Mouse (Mus musculus) left cerebral cortex, adult 18-20 months (tissue): Measurements from ENCODE around the gene Pced1b. TPM values are rescaled to one million over a fixed set of nuclear protein-coding genes. Genes with fewer than 3 reads are reported as not detected.
"Not testable (repeated sequence)": the region's sequence is repeated elsewhere in the genome, so short reads cannot be mapped to it uniquely, and the experiment has no call there.

Experiments
- DNase-seq, 2 experiments: peaks; one replicate each; pipeline ENCODE4 v3.0.0; 2021 to 2022; ENCODE audit warnings: low spot score in 2 of 2, mixed read lengths in 1 of 2
- total RNA-seq, 2 experiments: library from RNA; stranded (reverse); gene quantifications; 2 replicates each; pipeline ENCODE4 v1.2.3; 2021

Gene Pced1b
- total RNA-seq, 2 experiments from 2014 or later, result 5.6 to 7.3 TPM

DNA sequence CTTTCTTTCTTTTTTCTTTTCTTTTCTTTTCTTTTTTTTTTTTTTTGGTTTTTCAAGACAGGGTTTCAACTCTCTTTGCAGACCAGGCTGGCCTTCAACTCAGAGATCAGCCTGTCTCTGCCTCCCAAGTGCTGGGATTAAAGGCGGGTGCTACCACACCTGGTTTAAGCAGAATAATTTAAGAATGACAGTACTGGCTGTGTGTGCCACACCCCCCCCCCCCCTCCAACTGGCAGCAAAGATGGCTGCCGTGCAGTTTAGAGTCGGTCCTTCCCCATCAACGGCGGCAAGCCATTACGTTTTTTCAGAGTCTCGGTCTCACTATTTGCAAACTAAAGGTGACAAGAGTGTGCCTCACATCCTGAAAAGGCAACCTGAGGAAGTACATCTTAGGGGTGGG lies 124.0 kb downstream of the Pced1b start:
- no peak for DNase-seq

DNA sequence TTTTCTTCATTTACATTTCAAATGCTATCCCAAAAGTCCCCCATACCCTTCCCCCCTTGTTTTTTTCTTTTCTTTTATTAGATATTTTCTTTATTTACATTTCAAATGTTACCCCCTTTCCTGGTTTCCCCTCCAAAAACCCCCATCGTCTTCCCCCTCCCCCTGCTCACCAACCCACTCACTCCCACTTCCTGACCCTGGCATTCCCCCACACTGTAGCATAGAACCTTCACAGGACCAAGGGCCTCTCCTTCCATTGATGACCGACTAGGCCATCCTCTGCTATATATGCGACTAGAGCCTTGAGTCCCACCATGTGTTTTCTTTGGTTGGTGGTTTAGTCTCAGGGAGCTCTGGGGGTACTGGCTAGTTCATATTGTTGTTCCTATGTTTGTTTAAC lies 125.1 kb downstream of the Pced1b start:
- DNase-seq, result not testable (repeated sequence)

DNA sequence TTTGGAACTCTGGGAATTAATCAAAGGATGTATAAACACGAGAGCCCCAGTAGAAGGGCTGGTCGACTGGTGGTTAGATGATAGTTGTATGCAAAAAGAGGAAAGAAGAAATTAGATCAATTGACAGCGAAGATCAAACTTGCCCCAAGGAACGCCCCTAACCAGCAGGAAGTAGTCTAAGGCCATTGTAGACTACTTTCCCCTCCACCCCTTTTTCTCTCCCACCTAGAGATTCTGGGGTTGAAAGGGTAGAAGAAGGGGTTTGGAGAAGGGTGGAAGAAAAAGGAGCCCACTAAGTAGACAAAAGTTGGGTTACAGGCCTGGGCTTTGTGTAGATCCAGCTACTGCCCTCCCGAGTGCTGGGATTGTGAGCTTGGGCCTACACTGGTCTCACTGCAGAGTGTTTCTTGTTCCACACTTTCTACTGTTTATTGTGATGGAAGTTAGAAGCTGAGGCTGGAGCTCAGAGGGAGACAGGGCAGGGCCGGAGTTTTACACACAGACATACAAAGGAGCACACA lies 125.8 kb downstream of the Pced1b start:
- DNase-seq, result no peak

DNA sequence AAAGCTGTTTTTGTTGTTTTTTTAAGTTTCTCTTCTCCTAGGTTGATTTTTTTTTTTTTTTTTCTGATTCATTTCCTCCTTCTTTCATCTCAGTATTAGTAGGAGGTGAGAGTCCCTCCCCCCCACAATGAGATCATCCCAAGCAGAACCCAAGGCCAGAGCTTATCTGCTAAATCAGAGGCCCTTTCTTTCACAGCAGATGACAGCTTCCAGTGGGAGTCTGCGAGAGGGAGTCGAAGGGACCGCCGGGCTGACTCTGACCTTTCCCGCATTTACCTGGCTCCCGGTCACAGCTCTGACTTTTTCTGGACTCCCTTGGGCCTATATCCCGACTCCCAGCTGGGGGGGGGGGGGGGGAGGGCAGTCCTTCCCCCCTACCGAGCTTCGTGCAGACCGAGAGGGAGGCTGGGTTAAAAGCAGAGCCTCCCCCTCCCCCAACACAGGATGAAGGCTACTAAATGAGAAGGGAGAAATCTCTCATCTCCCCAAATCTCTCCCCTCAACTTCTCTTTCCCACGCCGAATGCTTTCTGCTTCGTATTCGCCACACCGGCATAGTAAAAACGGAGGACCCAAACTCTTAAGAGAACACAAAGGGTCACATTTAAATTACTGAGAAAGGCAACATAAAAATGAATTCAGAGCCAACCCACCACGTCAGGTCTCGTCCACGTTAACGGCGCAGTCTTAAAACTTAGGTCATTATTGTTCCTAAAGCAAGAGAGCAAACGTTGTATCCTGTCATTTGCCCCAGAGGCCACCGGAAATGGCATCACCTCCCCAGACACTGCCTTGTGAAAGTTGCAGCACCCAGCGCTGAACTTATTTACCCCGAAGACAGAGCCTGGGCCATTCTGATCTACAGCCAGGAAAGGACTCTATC lies 126.5 kb downstream of the Pced1b start:
- no peak for DNase-seq

DNA sequence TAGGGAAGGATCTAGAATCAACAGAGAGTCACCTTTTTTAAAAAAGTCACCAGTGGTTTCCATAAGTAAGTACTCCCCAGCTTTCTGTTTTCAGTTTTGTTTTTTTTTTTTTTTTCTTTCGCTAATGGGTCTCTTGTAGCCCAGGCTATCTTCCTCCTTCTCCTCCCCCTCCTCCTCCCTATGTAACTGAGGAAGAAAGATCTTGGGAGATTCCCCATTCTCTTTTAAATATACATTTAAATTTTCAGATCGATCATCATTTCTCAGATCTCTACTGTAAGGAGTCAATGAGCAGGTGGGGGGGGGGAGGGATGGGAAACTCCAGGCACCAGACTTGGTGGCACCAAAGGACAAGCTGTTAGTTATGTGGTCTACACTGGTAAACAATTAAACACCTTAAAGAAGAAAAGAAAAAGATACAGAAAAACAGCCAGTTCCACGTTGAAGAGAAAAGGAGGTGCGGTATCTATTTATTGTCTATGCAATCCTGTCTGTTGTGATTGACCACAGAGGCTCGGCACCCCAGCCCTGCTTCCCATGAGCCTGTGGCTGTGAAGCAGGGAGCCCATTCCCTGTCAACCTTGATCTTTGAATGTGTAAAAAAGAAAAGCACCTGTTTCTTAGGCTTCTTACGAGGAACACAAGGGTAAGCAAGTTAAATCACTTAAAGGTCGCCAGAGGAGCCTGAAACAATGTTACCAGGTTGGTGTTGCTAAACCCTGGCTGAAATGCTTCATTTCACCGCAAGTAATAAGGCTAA lies 127.4 kb downstream of the Pced1b start:
- no peak for DNase-seq

DNA sequence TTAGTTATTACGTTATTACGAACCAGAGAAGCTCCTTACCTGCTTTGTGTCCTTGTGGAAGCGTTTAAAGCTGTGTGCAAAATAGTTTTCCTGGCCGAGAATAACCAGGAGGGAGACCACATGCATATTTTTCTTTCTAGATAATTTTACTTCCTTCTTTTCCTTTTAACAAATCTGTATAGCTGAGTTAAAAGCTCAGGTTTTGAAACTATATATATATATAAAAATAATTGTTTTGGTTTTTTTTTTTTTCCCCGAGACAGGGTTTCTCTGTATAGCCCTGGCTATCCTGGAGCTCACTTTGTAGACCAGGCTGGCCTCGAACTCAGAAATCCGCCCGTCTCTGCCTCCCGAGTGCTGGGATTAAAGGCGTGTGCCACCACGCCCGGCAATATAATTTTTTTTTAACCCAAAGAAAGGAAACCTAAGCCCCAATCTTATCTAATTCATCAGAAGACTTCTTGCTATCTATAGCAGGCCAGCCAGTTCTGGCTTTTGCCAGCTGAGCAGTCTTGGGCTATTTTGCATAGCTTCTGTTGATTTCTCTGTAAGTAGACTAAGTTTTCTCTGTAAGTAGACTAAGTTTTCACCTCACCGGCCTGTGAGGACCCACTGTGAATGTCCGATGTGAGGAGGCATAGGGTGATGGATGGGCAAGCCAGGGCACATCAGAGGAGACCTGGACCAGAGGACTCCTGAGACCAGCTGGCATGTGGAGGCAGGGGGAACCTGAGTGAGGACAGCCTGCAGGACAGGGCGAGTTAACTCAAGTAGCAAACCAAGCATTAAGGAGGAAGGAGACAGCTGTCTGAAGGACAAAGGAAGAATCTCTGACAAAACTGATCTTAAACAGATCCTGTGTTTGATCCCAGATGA lies 128.2 kb downstream of the Pced1b start:
- no peak for DNase-seq

DNA sequence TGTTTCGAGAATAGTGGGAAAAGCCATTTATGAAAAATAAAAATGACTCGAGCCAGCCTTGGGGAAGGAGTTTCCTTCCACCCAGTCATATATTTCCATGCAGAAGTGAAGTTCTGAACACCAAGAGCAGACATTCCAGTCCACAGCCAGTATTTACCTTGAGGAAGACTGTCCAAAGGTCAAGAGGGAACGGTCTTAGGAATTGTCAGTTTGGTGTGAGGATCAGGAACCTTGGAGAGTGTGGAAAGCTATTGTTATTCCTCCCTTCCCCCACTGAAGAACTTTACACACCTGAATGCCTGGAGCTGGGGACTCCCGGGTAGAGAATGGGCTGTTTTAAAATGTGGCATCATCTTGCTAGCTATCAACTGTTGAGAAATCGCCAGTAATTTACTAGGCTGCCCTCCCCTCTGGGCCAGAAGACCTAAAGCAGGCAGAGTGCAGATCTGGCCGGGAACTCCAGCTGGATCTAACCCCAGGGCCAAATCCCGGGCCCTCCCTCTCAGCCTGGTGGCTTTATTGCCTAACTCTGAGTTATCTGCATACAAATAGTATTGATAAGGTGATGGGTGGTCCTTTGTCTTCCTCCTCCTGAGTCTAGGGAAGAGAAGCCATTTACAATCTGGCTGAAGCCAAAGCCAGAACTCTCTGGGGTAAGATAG lies 129.3 kb downstream of the Pced1b start:
- no peak for DNase-seq

DNA sequence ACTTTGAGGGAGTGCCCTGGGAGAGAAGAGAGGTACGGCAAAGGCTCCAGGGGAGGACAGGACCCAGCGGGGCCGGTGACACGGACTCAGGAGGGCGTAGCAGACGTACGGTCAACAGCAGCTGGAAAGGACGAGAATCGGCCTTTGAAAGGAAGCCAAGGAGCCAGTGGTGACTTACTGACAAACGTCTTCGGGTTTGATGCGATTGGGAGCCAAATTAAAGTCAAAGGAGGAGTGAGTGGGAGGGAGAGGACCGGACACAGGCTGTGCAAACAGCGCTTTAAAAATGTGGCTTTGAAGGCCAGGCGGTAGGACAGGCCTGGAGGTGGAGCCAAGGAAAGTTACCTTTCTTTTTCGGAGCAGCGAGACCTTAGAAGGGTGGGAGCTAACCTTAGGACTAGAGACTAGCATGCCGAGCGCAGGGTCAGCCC lies 129.9 kb downstream of the Pced1b start:
- DNase-seq, result no peak

DNA sequence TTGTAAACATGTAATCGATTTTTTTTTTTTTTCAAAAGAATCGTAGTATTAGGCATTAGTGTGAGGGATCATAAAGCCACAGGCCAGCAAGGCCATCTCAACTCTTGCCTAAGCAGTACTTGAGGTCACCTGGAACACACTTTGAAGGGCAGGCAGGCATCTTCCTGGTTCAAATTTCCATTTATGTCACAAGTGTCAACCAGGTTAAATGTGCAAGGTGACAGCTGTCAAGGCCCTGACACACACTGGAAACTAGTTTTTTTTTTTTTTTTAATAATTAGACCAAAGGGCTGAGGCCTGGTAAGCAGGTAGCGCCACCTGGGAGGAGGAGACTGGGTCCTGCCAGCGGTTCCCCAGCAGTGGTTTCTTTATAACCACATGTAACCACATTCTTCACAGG lies 131.2 kb downstream of the Pced1b start:
- no peak for DNase-seq

DNA sequence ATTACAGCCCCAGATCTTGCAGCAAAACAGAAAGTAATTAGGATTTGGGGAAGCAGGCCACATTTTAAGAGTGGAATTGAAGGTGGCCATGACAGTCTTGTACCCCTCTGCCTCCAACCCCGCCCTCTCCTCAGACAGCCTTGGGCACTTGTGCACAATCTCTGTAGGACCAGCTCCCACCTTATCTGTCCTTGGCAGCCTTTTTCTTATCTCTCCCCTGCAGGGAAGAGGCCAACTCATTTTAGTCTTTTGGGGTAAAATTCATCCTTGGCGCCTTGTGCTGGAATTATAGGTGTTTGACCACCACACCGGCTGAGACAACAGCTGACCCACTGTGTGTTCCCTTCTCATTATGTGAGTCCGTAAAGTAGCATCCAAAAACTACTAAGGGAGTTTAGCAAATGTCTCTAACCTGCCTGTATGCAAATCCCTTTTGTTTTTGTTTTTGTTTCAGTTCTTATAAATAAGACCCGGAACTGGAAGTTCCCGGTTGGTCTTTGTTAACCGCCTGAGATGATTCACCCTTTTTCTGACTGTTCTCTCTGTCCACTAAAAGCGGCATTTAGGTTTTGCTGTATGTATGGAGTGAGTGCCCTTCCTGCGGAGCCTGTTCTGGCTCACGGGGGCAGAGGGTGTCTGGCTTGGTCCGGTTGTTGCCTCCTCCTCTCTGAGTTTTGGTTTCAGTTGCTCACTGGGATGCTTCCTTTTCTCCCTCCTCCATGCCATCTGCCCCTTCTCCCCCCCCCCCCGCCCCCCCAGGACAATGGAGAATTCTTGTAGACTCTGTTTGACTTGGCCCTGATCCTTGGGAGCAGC lies 132.8 kb downstream of the Pced1b start:
- DNase-seq, result no peak

DNA sequence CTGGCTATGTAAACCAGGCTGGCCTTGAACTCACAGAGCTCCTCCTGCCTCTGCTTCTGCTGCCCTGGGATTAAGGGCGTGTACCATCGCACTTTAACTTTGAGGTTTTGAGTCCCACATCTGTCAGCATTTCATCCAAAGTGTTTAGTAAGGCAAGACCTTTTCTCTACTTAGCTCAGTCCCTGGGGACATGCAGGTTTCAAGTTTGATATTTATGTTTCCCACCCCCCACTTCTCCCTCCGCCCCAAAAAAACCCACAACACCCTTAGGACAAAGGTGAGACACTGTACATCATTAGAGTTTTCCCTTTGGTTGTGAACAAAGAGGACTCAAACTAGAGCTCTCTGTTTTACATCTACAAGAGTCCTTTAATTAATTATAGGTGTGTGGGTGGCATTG lies 135.7 kb downstream of the Pced1b start:
- no peak for DNase-seq

DNA sequence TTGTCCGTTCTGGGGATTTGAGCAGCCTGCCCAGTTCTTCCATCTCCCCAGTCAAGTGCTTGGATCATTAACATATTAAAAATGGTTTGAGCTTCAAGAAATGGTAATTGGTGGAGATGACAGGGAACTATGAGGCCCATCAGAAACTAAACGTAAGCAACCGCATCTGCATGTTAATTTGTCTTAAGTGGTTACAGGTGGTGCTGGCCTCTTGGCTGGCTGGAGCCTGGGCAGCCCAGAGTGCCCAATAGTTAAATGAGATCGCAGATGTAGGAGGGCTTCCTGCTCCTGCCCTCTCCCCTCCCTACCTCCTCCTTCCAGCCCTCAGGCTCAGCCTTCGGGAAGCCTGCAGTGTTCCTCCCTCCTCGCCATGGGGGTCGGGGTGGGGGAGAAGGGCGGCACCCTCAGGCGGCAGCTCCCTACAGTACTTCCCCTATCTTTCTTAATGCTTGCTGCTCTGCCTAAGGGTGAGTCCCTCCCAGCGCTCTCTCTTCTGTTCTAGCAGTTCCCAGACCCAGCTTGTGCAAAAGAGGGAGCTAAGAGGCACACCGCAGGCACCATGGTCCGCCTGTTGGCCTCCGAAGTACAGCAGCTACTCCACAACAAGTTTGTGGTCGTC lies 136.7 kb downstream of the Pced1b start:
- no peak for DNase-seq

DNA sequence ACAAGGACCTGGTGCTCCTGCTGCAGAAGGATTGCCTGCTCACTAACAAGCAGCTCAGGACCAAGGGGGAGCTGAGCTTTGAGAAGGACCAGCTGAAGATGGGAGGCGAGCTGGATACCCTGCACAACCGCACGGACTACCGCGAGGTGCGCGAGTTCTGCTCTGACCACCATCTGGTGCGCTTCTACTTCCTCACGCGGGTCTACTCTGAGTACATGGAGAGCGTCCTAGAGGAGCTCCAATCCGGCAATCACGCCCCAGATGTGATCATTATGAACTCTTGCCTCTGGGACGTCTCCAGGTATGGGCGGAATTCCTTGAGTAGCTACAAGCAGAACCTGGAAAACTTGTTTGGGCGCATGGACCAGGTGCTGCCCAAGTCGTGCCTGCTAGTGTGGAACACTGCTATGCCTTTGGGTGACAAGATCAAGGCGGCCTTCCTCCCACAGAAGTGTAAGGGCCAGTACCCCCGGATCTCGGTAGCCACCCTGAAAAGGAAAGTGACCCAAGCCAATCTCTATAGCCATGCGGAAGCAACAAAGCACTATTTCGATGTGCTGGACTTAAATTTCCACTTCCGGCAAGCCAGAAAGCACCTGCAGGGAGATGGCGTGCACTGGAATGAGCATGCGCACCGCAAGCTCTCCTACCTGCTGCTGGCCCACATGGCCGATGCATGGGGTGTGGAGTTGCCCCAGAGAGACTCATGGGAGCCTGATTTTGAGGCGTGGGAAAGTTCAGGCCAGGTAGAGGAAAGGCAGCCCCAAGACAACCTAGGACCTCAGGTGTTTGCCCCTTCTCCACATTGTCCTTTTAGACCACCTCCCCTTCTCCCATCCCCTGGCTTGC lies 137.5 kb downstream of the Pced1b start:
- DNase-seq, result no peak

DNA sequence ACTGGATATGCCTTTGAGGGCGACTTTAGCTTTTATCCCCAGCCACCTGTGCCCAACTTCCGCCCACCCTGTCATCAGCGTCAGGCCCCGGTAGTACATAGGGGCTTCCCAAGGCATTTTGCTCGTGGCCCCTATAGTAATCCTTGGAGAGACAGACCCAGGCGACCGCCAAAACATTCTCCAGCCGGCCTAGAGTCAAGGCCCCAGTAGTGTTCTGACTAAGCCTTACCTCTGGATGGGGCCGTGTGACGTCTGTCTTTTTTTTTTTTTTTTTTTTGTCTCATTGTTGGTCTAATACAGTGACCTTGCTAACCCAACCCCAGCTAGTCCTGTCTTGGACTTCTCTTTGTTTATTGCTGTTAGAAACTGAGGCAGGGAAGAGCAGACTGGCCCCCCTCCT lies 138.3 kb downstream of the Pced1b start:
- DNase-seq, result not testable (repeated sequence)

DNA sequence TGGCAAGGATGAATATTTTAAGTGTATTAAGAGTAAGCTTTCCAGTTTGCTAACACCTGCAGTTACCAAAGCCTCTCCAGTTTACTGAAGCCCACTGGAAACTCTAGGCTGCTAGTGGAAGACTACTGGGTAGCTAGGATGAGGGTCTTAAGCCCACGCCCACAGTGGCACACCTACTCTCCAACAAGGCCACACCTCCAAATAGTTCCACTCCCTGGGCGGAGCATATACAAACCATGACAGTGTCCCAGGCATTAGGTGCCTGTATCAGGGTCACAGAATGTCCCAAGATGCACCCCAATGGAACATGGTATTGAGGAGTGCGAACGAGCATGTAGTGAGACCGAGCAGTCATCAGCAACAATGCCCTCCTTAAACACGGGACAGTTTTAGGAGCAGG lies 140.9 kb downstream of the Pced1b start:
- no peak for DNase-seq

DNA sequence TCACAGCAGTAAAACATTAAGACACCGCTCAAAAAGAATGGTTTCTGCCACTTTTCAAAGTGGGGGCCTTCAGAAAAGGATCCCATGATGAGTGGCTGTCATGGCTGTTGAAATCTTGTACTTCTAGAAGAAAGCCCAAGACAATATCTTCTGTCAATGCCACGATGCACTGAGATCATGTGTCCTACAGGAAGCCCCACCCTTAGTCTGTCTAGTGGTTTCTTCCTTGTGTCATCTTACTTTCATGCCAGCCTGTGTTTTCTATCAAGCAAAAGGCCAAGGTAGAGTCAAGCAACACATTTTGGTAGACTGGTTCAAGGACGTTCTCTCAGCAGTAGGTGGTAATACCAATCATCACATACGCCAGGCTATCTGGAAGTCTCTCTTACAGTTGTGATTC lies 142.7 kb downstream of the Pced1b start:
- DNase-seq, result no peak

DNA sequence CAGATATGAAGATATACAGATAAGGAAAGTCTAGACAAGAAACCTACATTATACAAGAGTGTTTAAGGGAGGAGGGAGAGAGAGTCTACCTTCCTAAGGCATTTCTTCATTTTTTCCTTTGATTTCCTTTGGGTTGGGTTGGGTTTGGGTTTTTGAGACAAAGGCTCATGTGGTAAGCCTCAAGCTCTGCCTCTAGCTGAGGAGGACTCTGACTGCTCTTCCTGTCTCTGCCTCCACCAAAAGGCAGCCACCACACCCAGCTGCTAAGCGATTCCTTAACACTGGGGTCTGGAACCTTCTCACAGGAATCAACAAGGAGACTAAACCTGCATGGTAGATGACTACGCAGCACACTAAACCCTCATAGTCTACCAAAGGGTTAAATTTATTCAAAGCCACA lies 143.9 kb downstream of the Pced1b start:
- DNase-seq, result no peak

DNA sequence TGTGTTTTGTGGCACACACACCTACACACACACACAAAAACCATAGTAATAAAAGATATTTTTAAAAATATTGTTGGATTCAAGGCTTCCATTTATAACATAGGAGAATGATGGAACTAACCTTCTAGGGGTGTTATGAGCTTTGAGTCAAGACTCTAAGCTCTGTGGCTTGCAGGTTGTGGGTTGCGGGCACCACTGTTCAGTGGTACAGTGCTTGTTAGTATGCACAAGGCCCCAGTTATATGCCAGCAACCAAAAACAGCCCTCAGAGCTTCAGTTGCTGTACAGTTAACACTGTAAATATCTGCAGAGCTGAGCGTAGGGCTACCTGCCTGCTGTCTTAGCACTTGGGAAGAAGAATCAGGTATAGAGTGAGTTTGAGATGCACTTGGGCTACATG lies 144.5 kb downstream of the Pced1b start:
- no peak for DNase-seq
